Mouse (Mus musculus): ENCODE measurements around the gene Tcf12. TPM values are rescaled to one million over a fixed set of nuclear protein-coding genes. Genes with fewer than 3 reads are reported as not detected.

The Tcf12 gene
- total RNA-seq, 2 experiments from 2014 or later = 59.3 to 59.6 TPM

DNA sequence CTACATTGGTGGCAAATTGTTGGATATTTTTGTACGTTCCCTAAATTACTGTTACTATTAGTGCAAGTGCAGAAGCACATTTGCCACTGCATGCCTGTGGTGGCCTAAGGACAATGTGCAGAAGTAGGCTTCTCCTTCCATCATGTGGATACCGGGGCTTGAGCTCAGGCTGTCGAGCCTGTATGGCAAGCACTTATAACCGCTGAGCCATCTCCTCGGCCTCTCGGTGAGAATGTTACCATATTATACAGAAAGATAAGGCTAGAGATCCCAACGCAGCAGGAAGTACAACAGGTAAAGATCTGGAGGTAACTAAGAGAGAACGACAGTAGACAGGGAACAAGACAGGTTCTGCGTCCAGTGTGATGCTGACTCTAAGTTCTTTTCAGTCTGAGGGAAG, 263.8 kb downstream of the Tcf12 start:
- no peak for DNase-seq
- intact Hi-C loops (cut with DNase I) = no loop called here

DNA sequence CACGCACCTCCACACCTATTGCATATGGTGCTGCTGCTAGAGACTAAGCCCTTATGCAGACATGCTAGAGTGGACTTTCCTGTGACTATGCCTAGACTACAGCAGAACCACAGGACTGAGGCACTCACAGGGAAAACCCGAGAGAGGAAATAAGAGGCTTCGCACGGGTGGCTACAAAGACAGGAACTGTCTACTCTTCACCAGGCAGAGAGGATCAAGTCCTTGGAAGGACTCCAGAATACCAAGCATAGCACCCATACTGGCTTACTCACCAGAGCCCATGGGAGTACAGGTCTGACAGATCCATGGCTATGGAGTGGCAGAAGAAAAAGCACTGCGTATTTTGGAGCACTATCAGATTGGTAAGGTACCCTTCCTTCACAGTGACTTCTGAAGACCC, 269.8 kb downstream of the Tcf12 start:
- DNase-seq = no peak
- intact Hi-C loops (cut with DNase I) = no loop called here

DNA sequence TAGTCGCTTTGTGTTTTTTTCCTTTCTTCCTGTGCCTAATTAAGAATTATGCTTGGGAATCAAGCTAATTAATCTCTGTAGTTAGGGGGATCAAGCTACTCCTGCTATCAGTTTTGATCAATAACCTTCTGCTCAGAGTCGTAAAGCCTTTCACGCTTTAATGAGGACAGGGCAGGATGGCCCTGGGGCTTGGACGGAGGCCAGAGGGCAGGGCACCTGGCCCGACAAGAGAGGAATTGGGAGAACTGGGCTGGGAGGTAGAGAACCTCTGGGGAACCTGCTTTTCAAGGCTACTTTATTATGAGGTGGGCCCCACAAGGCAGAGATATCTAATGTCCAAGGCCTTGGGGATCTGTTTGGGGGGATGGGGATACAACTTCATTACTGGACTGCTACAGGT, 274.3 kb downstream of the Tcf12 start:
- DNase-seq = peak; percentile 11
- intact Hi-C loops (cut with DNase I) = no loop called here

DNA sequence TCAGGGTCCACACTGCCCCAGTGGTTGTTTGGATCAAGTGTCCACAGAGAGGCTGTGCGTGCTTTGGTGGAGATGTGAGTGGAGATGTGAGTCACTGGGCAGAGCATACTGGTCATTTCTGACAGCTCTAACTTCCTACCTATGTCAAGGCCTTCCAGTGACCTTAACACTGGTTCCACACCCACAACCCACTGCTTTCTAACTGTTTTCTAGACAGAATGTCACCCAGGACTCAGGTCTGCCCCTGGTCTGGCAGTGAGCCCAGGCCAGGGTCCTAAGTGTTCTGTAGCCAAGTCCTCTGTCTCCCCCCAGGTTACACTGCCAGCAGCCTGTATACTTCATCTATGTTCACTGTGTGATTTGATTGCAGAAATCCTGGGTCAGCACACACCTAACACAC, 275.3 kb downstream of the Tcf12 start:
- intact Hi-C loops (cut with DNase I) = no loop called here
- DNase-seq = no peak

DNA sequence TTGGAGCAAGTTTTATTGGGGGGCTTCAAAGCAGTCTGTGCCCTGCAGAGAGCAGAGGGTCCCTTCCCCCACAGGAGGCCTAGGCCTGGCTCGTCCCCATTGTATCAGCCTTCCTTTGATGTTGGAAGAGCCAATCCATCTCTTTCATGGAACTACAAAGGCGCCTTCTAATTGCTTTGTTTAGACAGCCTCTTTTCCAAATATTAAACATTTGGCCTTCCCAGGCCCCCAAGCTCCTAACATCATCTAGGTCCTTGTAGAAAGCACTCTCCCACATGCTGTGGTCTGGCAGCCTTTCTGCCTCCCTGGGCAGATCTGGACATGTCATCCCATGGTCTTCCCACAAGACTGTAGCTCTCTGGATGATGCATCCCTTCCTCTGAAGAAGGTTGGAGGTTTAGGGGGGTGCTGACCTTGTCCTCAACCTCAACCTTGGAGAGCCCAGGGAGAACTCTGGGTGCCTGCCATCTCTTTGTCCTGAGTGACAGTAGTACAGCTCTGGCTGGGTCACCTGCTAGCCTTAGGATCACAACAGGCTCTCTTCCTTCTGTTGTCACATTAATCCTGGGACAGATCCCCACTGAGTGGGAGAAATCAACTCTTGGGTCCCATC, 276.4 kb downstream of the Tcf12 start:
- intact Hi-C loops (cut with DNase I) = no loop called here
- peak; percentile 10 for DNase-seq

DNA sequence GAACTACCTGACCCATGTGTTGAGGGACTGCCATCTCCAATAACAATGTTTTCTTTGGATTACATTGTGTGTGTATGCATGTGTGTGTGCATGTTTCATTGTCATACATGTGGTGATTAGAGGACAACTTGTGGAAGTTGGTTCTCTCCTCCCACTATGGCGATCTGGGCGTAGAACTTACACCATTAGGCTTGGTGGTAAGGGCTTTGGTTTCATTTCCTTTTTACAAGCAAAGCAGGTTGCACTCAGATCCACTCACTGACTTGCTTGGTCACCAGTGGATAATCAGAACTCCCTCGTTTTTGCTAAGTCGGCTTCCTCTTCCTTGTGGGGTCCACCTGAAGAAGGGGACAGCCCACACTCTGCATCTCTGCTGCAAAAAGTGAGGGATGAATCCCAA, 277.0 kb downstream of the Tcf12 start:
- intact Hi-C loops (cut with DNase I) = no loop called here
- no peak for DNase-seq

DNA sequence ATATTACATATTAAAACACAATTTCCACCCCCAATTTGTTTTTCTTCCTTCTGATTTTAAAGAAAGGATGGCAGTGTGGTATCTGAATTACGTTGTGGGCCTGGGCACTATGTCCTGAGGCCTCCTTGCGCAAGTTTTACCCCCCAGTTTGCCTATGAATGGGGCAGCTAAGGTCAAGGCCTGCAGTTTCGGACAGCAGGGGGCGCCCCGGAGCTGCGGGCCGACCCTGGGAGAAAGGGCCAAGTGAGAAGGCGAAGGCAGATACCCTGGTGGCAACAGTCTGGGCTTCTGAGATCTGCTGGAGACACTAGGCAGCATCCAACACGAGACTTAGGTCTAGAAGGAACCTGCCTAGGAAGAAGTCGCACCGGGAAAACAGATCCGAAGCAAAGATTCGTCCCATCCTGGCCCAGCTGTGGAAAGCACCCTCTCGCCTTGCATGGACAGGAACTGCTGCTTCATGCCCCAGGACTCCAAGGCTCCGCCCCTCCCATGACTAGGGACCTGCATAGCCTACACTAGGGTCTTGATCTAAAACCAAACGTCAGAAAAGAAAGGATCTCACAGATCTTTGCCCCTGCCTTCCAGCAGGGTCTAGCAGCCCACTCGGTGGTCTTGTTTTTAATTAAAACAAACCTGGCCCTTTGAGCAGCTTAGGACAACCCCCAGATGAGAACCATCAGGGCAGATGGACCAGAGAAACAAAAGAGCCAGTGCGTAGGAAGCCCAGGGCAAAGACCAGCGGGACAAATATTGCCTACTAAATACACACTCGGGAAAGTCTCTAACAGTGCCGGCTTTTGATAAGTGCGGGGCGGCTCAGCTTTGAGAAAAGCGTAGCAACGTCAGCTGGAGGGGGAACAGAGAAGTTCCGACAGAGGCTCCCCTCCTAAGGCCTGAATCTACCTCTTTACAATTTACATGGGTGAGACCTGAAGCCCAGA, 279.6 kb downstream of the Tcf12 start:
- DNase-seq = peak; percentile 62
- intact Hi-C loops (cut with DNase I) = no loop called here

DNA sequence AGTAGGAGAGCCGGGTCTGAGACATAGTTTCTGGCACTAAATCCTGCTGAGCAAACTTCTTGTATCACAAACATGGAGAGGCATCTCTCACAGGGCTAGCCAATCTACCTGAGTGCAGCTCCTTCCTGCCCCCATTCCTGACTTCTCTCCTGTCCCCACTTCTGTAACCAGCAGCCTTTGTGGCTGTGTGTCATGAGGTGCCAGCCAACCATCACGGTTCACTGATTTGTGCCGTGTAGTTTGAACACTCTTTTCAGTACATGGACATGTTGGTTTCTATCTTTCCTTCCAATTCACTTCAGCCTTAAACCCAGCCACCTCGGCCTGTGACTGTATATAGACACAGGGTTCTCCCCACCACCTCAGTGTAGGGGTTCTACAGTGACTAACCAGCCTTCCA, 280.7 kb downstream of the Tcf12 start:
- intact Hi-C loops (cut with DNase I) = no loop called here
- DNase-seq = no peak

DNA sequence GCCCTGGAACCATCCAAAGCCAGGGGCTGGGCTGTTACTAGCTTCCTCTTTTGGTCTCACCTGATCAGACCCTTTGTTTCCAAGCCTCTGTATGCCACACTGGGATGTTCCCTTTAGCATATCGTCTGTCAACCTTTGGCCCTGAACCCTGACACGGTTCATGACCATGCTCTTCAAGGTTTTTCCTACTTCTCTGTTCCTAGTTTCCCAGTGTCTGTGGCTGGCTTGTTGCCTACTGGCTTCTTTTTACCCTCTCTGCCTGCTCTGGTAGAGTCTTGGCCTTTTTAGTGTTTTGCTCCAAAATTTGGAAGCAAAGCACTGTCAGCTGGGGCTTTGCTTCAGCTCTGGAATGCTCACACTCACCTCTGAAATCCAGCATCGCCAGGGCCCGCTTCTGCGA, 281.3 kb downstream of the Tcf12 start:
- no peak for DNase-seq
- intact Hi-C loops (cut with DNase I) = no loop called here

DNA sequence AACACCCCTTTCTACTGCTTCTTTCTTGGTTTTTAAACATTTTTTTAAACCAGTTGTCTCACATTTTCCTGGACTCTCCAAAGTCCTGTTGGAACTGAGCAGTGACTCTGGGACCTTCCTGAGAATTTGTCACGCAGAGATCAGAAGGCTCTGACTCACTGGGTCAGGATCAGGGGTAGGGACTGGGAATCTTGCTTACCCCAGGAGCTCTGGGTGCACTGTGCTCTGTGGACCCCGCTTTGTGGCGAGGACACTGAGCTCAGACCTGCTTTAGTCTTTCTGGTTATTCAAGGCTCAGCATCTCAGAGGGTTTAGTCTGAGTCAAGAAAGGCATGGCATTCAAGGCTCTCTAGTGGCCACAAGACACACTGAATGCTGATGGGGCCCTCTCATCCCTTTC, 281.9 kb downstream of the Tcf12 start:
- intact Hi-C loops (cut with DNase I) = no loop called here
- DNase-seq = no peak

DNA sequence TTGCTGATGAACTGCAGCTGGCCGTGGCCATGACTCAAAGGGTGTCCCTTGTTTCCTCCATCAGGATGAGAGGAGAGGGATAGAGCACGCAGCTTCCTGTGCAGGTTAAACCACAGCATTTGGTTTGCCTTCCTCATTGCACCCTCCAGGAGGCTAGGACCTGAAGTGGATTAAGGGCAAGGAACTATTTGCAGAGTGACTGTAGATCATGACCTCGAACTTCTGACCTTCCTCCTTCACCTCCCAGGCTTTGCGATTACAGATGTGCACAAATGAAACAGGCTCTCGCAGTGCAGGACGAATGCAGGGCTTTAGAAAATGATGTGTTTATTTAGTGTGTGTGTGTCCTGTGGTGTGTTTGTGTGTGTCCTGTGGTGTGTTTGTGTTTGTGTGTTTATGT, 282.5 kb downstream of the Tcf12 start:
- intact Hi-C loops (cut with DNase I) = no loop called here
- DNase-seq = no peak

DNA sequence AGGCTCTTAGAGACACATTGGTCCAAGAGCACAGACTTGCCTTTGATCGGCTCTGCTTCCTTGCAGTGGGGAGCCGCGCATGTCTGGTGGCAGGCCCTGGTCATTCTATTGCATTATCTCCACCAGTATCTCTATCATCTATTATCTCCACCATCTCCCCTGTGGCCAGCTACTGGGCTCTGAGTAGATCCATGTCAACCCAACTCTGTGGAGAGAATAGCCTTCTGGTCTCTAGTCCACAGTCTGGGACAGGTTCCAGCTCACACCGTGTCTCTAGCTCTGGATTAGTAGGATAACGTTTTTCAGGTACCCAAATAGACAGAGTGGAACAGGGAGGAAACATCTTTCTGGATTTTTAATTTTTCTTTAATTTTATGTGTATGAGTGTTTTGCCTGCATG, 284.3 kb downstream of the Tcf12 start:
- intact Hi-C loops (cut with DNase I) = no loop called here
- DNase-seq = no peak

DNA sequence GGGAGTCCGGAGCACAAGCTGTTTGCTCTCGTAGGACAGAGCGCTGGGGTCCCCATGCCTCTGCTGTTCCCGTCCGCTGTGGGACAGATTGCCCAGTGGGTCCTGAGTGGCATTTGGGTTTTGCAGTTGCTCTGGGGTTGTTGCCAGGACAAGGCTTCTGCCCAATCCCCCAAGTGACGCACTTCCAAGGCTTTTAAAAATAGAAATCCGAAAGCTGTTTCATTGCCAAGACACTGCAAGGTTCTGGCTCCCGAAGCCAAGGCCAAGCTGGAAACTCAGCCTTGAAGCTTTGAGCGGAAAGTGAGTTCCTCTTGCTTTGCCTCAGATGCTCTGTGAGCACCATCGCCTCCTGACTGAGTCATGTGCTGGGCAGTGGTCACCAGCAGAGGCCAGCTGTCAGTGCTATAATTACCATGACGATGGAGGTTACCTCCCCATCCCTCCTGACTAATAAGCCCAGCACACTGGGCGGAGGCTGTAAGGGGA, 285.6 kb downstream of the Tcf12 start:
- intact Hi-C loops (cut with DNase I) = no loop called here

DNA sequence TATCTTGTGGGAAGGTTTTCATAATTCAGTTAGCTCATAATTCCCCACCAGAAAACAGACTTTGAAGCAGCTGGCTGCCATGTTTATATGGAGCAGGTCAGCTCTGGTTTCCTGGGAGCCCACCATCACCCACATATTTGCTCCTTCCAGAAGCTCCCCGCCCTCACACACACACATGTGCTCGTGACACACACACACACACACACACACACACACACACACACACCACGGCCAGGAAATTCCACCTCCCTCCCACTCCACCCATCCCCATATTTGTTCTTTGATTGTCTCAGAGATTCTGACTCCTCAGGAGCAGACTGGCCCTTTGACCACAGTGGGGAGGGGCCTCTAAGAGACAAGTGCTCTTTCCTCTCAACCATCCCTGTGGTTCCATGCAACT, 289.7 kb downstream of the Tcf12 start:
- intact Hi-C loops (cut with DNase I) = no loop called here
- no peak for DNase-seq

More for the DNA sequence above, 285.6 kb downstream of the Tcf12 start:
- DNase-seq = peak; percentile 84

DNA sequence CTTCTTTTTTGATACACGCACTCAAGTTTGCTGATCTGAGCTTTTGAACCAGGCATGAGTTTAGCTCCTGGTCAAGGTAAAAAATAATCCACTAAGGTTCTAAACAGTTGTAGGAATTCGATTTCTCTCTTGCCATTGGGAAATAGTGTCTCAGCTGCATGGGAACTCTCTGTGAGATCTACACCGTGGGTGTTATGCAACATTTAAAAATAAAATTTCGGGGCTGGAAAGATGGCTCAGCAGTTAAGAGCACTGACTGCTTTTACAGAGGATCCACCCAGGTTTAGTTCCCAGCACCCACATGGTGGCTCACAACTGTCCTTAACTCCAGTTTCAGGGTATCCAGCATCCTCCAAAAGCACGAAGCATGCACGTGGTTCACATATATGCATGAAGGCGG, 293.2 kb downstream of the Tcf12 start:
- no peak for DNase-seq
- intact Hi-C loops (cut with DNase I) = no loop called here

DNA sequence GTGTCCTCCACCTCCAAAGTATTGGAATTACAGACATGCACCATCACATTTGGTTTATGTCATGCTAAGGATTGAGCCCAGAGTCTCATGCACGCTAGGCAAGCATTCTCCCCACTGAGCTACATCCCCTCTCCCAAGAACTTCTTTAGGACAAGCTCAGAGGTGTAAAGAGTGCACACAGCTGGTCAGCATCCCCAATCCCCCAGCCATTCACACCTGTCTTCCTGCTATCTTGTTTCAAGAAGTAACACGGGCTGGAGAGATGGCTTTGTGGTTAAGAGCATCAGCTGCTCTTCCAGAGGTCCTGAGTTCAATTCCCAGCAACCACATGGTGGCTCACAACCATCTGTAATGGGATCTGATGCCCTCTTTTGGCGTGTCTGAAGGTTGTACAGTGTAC, 295.6 kb downstream of the Tcf12 start:
- intact Hi-C loops (cut with DNase I) = no loop called here
- DNase-seq = no peak

DNA sequence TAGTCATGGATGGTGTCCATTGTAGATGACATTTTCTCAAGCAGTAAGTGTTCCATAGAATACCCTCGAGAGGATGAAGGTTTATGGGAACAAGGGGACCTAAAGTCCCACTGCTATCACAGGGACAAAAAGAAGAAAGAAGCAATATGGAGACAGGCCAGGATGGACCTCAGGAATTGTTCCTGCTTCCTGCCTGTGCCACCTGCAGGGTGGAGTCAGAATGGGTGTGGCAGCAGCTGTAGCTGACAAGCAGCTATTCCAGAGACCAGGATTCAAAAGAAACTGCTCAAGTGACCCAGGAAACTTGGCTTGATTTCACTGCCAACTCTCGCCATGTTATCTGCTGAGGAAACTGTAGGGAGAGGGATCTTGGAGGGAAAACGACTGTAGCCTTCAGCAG, 298.1 kb downstream of the Tcf12 start:
- intact Hi-C loops (cut with DNase I) = no loop called here
- DNase-seq = no peak

DNA sequence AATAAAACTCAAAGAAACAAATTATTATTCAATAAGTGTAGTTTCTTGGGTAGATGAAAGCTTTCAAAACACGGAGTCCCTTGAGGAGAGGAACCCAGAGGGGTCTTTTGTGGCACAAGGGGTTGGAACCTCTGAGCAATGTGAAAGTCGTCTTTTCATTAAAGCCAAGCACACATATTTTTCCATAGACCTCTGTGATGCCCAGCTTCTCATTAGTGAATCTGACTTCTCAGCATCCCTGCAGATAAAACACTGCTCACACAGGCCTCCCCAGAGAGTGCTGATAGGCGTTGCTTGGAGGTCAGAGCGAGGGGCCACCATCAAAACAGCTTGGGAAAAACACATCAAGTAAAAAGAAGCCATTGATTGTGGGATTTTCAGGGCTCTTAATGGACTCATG, 298.8 kb downstream of the Tcf12 start:
- intact Hi-C loops (cut with DNase I) = no loop called here
- DNase-seq = no peak

DNA sequence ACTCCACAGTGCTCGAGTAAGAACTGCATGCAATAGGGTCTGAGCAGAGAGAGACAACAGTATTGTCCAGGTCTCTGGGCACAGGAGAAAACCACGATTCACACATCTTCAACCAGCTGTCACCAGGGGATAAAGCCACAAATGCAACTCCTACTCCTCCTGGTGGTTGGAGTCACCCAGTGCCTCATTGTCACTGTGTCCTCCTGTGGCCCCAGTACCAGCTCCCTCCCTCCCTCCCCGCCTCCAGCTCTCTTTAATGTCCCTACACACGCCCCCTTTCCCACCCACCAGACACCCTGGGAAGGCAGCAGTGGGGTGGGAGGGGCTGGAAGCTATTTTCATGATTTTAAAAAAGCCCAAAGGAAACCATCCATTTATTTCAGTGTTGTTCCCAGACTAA, 299.3 kb downstream of the Tcf12 start:
- DNase-seq = no peak
- intact Hi-C loops (cut with DNase I) = no loop called here

DNA sequence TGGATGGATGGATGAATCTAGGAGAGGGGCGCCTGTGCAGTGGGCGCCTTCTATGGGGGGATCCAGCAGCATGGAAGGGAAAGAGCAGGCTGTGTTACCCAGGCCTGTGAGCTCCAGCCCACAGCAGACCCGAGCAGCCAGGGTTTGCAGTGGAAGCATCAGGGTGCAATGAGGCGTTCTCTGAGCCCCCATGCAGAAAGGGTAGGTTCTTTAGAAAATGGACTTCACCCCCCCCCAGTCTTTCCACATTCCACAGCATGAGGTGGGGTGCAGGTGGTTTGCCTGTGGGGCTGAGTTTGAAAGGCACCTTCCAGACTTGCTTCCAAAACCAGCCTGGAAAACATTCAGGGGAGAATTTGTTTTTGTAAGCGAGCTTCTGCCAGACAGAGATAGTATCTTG, 300.3 kb downstream of the Tcf12 start:
- intact Hi-C loops (cut with DNase I) = no loop called here

DNA sequence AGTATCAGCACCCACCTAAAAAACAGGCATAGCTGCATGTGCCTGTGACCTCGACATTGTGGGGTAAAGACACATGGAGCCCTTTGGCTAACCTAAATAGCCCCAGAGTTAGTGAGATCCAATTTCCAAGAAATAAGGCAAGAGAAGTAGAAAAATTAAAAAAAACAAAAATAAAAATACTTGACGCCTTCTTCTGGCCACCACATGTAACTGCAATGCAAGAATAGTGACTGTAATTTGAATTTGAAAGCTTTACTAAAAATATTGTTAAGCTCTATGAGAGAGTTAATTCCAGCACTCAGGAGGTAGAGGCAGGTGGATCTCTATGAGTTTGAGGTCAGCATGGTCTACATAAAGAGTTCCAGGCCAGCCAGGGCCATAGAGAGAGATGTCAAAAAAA, 300.9 kb downstream of the Tcf12 start:
- DNase-seq = no peak
- intact Hi-C loops (cut with DNase I) = no loop called here

More for the DNA sequence above, 300.3 kb downstream of the Tcf12 start:
- no peak for DNase-seq

DNA sequence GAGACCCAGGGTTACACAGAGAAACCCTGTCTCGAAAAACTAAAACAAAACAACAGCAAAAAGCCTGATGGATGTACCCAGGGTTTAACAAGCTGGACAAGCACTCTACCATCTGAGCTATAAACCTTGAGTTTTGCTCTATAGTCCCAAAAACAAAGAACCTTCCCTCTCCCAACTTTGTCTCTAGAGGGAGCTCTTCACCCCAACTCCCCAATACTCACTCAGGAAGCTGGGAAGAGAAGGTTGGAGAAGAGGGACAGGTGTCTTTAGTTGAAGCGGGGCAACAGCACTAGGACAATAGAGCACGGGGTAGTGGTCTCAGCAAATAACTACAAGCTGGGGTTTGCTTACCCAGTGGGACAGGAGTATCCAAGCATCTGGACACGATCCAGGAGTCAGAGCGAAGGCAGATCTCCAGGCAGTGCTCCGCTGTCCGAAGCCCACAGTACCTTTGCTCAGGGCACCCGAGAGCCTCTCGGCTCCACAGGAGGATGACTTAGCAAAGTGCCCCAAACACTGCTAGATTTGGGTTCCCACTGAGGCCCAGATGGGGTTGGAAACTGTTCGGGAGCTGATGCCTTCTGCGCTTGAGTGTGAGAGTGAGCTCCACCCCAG, 302.9 kb downstream of the Tcf12 start:
- intact Hi-C loops (cut with DNase I) = no loop called here

More for the DNA sequence above, 302.9 kb downstream of the Tcf12 start:
- no peak for DNase-seq

Data from left cerebral cortex, postnatal 4 days (tissue).